Mouse (Mus musculus) cerebellum, adult (tissue): ENCODE data around the gene 4930442H23Rik.
"Not testable (repeated sequence)": the region's sequence is repeated elsewhere in the genome, so short reads cannot be mapped to it uniquely, and the experiment has no call there.

Experiments
- ATAC-seq: cut with Nextera tagmentation; 2 replicates; pipeline ENCODE4 v1.9.2; 2017; ENCODE audit warnings: mild to moderate bottlenecking, moderate library complexity, mixed read lengths; ENCODE audit not compliant: insufficient number of reproducible peaks, low FRiP score, low TSS enrichment

Gene 4930442H23Rik

GRCm38 (mm10) chr10:81178927-81179326, 4.7 kb downstream of the 4930442H23Rik start:
- no peak for ATAC-seq

GRCm38 (mm10) chr10:81177958-81178712, 5.5 kb downstream of the 4930442H23Rik start:
- ATAC-seq, result no peak

- ATAC-seq, result no peak
Observed at GRCm38 (mm10) chr10:81177491-81177925, 6.1 kb downstream of the 4930442H23Rik start.

DNA sequence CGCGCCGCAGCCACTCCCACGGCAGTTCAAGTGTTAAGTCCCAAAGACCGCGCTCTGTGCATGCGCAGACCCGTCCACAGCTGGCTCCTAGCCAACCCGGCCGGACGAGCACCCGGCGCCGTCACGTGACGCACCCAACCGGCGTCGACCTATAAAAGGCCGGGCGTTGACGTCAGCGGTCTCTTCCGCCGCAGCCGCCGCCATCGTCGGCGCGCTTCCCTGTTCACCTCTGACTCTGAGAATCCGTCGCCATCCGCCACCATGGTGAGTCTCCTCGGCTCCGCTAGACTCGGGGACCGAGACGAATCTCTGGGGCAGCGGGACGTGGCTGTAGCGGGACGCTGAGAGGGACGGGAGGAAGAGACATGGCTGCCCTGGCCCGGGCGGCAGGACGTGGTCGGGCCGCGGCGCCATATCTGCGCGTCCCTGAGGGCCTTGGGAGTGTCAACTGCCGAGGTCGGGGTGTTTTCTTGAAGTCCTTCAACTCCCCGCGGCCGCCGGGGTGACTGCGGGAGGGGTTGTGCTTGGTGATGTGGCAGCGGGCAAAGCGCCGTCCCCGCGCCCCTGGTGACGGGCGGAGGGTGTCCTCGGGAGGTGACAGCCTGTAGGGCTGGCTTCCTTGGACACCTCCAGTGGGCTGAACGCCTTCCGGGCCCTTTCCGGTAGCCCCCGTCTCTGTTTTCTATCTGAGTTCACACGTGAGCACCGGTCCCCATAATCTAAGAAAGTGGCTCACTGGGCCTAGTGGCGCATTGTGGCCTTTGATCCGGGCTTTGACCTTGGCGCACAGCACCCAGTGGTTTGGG, 7.0 kb downstream of the 4930442H23Rik start, which contains the start of gene Eef2:
Gene Eef2, plus strand, starts transcription at position 166 of the 806 bp plus-strand sequence.
- peak; percentile 36 for ATAC-seq

DNA sequence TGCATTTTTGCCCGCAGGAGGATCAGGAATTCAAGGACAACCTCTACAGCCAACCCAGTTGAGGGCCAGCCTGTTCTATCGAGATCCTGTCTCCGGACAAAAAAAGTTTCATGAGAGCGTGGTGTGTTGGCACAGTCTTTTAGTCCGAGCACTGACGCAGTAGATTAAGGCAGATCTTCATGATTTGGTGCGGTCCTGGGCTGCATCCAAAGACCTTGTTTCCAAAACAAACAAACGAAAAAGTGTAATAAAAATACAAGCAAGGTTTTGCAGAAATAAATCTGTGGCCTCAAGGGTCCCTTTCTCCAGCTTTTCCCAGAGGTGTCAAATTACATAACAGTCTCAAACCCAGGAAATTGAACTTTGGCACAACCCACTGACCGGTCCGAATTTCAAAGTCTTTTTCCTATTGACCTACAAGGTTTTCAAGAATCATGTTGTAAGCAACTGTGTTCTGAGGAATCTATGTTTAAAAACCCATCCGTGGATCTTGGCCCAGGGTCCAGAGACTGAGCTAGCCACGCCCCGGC, 7.6 kb downstream of the 4930442H23Rik start:
- no peak for ATAC-seq

GRCm38 (mm10) chr10:81175345-81175701, 8.3 kb downstream of the 4930442H23Rik start:
- ATAC-seq, result not testable (repeated sequence)

DNA sequence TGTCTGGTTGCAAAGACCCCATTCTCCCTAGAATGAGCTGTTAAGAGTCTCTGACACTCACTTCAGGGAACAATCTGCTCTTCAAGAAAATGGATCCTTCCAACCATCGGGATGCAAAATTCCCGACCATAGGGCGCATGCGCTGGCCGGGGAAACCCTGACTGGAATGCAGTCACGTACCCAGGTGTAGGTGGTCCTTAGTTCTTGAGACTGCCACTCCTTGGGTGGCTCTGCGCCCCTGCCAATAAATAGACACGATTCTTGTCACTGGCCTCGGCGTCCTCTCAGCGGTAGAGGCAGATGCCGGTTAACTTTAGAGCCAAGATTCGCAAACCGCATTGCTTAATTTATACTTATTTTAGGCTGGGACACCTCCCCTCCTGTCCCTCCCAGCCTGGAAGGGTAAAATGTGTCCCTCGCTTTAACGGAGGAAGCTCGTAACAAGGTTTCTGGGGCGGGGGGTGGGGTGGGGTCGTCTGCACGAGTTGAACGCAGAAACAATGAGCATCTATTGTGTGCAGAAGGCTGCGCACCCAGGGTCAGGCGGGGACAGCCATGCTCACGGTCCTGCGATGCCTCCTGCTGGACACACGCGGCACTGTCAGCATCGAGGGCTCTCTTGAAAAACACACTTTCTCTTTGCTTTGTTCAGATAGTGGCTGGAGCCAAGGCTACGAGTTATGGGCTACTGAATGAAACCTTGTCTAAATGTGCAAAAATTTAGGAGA, 8.9 kb downstream of the 4930442H23Rik start:
- peak; percentile 21; the same call in 1 of the 2 replicates for ATAC-seq

DNA sequence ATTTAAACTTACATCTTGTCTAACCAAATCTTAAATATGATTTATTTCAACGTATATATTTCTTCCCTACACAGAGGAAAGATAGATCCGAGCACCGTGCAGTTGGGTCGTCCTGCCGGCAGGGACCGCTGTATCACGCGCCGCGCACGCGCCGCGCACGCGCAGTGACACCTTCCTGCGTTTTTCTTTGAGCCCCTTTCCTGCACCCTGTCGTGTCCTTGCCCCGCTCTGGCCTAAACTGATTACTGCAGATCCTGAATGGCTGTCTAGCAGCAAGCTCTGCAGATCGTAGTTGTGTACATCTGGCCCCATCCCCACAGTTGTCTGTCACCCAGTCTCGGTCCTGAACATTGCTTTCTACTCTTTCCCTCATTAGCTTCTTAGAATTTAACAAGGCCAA, 10.5 kb downstream of the 4930442H23Rik start:
- ATAC-seq, result no peak

DNA sequence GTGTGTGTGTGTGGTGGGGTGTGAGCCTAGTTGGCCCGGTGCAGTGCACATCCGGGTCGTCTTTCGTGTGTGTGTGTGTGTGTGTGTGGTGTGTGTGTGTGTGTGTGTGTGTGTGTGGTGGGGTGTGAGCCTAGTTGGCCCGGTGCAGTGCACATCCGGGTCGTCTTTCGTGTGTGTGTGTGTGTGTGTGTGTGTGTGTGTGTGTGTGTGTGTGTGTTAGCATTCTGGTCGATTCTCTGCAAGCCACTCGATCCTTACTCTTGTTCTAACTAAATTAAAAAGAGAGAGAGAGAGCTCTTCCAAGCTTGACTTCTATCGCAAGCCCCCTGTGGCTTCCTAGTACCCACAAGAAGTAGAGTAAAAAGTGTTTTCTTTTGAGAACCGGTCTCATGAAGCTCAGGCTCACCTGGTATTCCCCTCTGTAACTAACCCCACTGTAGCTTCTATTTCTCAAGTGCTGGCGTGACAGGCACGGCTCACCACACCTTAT, 14.2 kb downstream of the 4930442H23Rik start:
- not testable (repeated sequence) for ATAC-seq

DNA sequence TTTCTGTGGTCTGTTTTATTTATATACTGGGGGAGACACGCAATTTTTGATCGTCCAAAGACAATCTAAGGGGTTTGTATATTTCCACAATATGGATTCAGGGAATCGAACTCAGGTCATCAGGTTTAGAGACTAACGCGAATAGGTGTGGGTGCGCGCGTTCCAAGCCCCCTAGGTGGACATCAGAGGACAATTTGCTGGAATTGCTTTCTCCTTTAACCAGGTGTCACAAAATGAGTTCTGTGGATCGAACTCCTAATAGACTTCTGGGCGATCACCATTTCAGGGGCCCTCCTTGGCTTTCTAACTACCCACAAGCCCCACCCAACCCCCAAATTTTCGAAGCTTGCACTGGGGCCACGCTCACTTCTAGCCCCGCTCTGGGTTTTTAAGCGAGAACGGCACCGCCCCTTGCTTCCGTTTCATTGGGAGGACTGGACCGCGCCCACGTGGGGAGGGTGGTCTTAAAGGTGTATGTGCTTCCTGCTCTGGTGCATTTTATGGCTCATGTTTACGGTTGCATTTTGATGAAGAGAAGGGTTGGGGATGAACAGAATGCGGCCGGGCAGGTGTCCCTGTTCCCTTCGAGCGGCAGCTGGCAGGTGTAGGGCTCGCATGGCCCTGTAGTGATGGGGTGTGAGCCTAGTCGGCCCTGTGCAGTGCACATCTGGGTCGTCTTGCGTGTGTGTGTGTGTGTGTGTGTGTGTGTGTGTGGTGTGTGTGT, 15.0 kb downstream of the 4930442H23Rik start:
- ATAC-seq, result peak; percentile 31; the same call in 1 of the 2 replicates

GRCm38 (mm10) chr10:81168087-81168431, 15.6 kb downstream of the 4930442H23Rik start:
- peak; percentile 33; the same call in 1 of the 2 replicates for ATAC-seq

DNA sequence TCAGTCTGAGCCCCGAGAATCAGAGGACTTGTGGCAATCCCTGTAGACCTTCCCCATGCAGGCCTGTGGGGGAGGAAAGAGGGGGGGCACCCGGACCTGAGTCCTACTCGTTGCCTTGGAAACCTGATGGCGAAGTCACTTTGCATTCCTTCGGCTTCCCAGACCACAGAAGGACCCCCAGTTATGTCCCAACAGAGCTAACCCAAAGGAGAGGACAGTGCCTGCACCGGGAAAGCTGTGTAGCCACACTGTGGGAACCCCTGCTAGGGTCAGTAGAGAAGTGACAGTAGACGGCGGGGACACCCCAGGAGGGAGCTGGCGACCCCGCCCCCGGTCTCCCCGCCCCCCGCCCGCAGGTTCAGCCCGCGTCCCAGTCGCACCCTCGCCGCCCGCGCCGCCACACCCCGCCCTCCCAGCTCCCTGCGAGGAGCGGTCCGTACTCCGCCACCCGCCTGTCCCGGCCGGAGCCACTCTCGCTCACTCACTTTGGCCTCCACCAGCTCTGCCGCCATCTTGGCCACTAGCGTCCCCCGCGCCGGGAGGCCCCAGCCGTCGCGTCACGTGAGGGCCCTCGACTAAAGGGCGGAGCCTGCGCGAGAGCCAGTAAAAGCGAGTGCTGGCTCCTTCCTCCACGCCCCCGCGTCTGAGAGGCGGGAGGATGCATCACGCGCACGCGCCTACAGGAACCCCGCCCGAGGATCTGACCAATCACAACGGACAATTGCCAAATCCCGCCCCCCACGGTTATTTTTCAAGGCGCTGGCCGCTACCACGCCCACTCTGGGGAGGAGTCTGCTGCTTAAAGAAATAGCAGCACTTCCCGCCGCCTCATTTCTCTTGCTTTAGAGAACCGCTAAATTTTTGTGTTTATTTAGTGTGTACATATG, 16.2 kb downstream of the 4930442H23Rik start, which contains the start of gene Pias4:
Gene Pias4, minus strand, starts transcription at position 724 of the 887 bp plus-strand sequence.
- ATAC-seq, result peak; percentile 66

GRCm38 (mm10) chr10:81165118-81165517, 18.5 kb downstream of the 4930442H23Rik start:
- no peak; the same call in 1 of the 2 replicates for ATAC-seq

- no peak for ATAC-seq
Observed at GRCm38 (mm10) chr10:81162318-81162652, 21.4 kb downstream of the 4930442H23Rik start.

- ATAC-seq, result no peak
Observed at GRCm38 (mm10) chr10:81161602-81162317, 21.9 kb downstream of the 4930442H23Rik start.

DNA sequence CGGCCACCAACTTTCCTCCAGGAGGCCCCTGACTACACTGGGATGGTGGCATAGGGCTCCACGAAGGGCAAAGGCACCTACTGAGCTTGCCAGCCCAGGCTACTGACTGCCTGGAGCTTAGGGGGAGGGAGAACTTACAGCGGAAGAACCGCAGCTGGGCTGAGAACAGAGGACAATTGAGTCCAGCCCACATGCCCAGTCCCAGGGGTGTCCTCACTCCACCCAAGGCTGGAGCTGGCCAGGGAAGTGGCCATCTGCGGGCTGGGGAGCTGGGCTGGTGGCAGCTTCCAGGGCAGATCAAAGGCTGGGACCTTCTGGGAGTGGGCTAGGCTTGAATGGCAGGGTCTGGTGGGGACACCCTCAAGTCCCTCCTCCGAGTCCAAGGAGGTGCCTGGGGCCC, 28.9 kb downstream of the 4930442H23Rik start:
- ATAC-seq, result no peak

- no peak for ATAC-seq
Observed at GRCm38 (mm10) chr10:81154313-81154712, 29.3 kb downstream of the 4930442H23Rik start.

DNA sequence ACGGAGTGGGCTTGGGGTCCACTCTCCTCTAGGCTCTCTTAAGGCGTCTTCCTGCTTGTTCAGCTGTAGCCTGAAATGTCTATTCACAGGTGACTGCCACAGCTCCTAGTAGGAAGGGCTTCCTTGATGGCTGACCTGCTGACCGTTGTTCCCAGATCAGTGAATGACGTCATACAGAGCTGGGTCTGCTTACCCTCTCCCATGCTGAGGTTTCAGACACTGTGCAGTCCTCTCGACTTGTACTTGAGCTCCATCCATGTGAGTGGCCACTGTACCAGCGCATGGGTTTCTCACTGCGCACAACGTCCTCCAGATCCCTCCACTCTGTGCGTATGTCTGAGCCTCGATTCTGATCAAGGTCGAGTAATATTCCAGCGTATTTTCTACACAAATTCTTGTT, 31.0 kb downstream of the 4930442H23Rik start:
- no peak for ATAC-seq
